ENCODE assay signal across 8 mouse cellular contexts in the genomic region with DNA sequence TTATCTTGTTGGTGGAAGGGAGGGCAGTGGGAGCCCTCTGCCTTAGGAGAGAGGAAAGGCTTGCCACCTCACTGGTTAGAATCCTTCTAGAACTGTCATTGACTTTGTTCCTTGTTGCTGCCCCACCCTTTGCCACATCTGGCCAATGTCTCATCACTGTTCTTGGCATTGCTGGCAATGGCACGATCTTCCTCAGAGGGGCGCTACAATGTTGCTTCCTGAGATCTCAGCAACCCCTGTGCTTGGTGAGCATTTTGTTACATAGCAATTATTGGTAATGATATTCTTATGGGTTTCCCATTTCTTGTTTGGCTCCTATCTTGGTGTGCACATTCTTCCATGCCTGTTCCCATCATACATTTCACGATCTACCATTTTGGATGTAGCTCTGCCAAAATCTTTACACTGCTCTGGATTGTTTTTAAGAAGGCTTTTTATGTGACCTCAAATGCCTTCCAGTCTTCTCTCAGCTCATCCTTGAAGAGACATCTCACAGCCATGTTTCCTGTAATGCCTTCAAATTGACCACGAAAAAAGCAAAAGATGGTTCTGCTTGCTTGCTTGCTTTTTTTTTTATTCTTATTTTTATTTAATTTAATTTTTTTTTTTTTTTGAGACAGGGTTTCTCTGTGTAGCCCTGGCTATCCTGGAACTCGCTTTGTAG. TPM values are rescaled to one million over a fixed set of nuclear protein-coding genes. Genes with fewer than 3 reads are reported as not detected.
A peak's percentile ranks its signal among the peaks of the same experiment; 100 is the strongest.
DNase-seq lines count a peak whose midpoint lies in the region; ATAC-seq lines count a peak whose summit lies in the region.

A gene (plus strand): TSS at position 614 of the 664 bp plus-strand sequence.

- DNase-seq in layer of hippocampus, adult 8-10 months (ENCODE audit: low spot score in 2 of 2) = no peak
- DNase-seq in layer of hippocampus, adult 9-10 months (ENCODE audit: low spot score) = no peak
- DNase-seq in adrenal gland, postnatal 36 days = no peak
- no peak for DNase-seq in hindbrain, embryonic 10.5 days (ENCODE audit: low spot score)
- DNase-seq in right cerebral cortex, postnatal 4 days = no peak
- DNase-seq in embryo, embryonic 10.5 days (ENCODE audit: low spot score) = no peak
- DNase-seq in gastrocnemius, postnatal 36 days = no peak

- peak within 1 kb of the TSS; percentile 52 for H3K9ac ChIP-seq in liver, embryonic 12.5 days

- H3K36me3 ChIP-seq in hindbrain, embryonic 10.5 days = no peaks in the 10 kb centered on the region
- no peaks in the 10 kb centered on the region for H3K36me3 ChIP-seq in liver, embryonic 12.5 days

- H3K27ac ChIP-seq in hindbrain, embryonic 10.5 days = peak within 1 kb of the TSS; percentile 81
- H3K27ac ChIP-seq in liver, embryonic 12.5 days = no peak within 1 kb of the TSS

- peaks cover 13% of the 10 kb centered on the region for H3K4me1 ChIP-seq in hindbrain, embryonic 10.5 days (replicated peaks)
- peaks cover 10% of the 10 kb centered on the region; the same call in 1 of the 2 replicates for H3K4me1 ChIP-seq in liver, embryonic 12.5 days

- WGBS in hindbrain, embryonic 10.5 days = 91% methylated on average over 5 of the region's 5 CpGs
- WGBS in liver, embryonic 12.5 days (ENCODE audit: insufficient replicate concordance) = 71% methylated on average over 5 of the region's 5 CpGs

- intact Hi-C loops in gastrocnemius, postnatal 36 days (cut with DNase I) = loop anchor here (2.0 kb wide), 1 partner anchor 77 kb away; no protein-coding TSS in a partner anchor

- H3K4me3 ChIP-seq in hindbrain, embryonic 10.5 days = peak within 1 kb of the TSS; percentile 71
- H3K4me3 ChIP-seq in liver, embryonic 12.5 days = peak within 1 kb of the TSS; percentile 59

- H3K9me3 ChIP-seq in hindbrain, embryonic 10.5 days = no peaks in the 10 kb centered on the region
- H3K9me3 ChIP-seq in liver, embryonic 12.5 days (replicated peaks) = no peaks in the 10 kb centered on the region

- ATAC-seq in liver, embryonic 12.5 days = no peak

- H3K27me3 ChIP-seq in hindbrain, embryonic 10.5 days (ENCODE audit: insufficient read depth, poor library complexity, severe bottlenecking) = no peaks in the 10 kb centered on the region
- H3K27me3 ChIP-seq in liver, embryonic 12.5 days (replicated peaks) = peaks cover 23% of the 10 kb centered on the region

- peak within 1 kb of the TSS; percentile 69 for H3K4me2 ChIP-seq in liver, embryonic 12.5 days

RNA-seq across cellular contexts. Expression of the gene that starts here (rescaled TPM):
- 100 to 1,000 TPM; 120 to 137 (median 129) TPM for total RNA-seq in layer of hippocampus, adult 8-10 months (2022)
- total RNA-seq in adrenal gland, postnatal 36 days (2021) = 100 to 1,000 TPM in 1 of 2 experiments, 10 to 100 TPM in 1; 59.7 to 127 TPM
- polyA plus RNA-seq in hindbrain, embryonic 10.5 days (2016; fragmentation: Nextera tagmentation; extraction: Ambion mirVana) = 10.3 and 11.8 TPM in 2 replicates
- polyA plus RNA-seq in liver, embryonic 12.5 days (2016; fragmentation: Nextera tagmentation; extraction: Ambion mirVana) = 29.8 and 30.3 TPM in 2 replicates
- total RNA-seq in gastrocnemius, postnatal 36 days (2021) = 1 to 10 TPM; 3.4 to 3.6 TPM

Comparison
In these comparisons a context has a peak if more than half of its experiments do, and no peak if none do; other contexts are left out.
1. RNA of the gene that starts here (total RNA-seq): 120 to 137 TPM in layer of hippocampus, adult 8-10 months and 59.7 to 127 TPM in adrenal gland, postnatal 36 days; 3.4 to 3.6 TPM in gastrocnemius, postnatal 36 days; every median in the first group is over 10 times any median in the second.